Mouse (Mus musculus) layer of hippocampus, adult 11-12 months (tissue): ENCODE measurements at regions not wholly inside any gene's neighbourhood (a gene's known extent, or its start where the extent isn't known, plus 50 kb on each side); places are given as distances from the start of the nearest gene placed in this dataset.
A peak's percentile ranks its signal among the peaks of the same experiment; 100 is the strongest.

ENCODE experiments used
- DNase-seq: peaks from one replicate; pipeline ENCODE4 v3.0.0; 2022; ENCODE audit warnings: low spot score

DNA sequence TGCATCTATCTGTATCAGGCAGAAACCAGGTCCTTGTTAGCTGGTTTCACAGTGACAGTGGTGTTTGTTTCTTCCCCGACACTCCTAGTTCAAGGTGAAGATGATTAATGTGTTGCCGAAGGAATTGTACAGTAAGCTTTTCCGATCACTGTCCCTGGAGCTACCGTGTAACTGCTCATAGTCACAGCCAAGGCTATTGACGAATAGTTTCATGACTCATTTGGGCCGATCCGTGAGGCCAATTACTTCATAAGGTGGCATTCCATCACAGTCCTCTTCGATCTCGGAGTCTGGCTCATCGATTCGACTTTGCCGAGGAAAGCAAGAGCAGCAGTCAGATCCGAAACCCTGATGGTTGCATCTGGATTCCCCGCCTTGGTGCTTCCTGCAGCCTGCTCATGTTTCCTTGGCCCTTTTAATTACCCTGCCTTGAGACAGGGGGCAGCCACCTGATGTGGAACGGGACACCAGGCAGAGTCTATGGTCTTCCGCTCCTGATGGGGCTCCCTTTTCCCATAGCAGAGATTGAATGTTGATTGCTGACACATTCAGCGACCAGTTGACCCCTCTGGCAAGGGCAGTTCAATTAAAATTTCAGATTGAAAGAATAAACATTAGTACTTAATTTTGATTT, 441.7 kb upstream of the Cdh4 start:
- no peak for DNase-seq

DNA sequence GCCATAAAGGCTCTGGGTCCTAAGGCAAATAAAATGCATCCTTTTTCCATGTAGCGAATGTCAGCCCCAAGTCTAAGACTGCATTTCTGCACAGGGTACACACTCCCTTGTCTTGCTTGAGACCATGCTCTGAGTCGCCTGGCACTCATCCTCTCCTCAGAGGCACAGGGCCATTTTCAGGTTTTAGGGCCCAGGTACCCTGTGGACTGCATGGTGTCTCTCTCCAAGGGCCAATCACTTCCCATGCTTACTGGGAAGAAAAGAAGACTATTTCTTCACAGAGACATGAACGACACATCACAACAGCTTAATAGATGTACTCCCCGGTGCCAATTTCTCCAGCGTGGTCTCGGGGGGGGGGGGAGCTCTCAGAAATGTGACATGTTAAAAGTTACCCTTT, 434.5 kb upstream of the Cdh4 start:
- DNase-seq, result no peak

- DNase-seq, result no peak
Measured at GRCm38 (mm10) chr2:179013891-179014593, 428.2 kb upstream of the Cdh4 start.

- no peak for DNase-seq
Measured at GRCm38 (mm10) chr2:179022675-179023194, 419.5 kb upstream of the Cdh4 start.

GRCm38 (mm10) chr2:179024225-179024624, 418.0 kb upstream of the Cdh4 start:
- no peak for DNase-seq

DNA sequence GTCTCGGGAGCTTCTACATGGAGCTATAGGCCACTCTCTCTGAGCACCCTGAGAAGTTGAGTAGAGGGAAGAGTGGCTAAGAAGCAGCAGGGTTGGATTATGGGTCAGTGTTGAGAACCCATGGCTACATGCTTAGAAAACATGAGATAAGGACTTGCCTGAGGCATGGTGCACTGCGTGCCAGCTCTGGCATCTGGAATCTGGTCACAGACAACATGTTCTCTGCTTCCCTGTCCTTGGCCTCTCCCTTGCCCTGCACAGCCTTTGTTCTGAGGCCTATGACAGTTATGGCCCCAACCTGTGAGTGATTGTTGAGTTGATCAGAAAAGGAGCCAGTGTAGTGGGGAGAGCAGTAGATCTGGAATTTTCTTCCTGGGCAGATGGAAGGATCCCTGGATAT, 409.1 kb upstream of the Cdh4 start:
- DNase-seq, result no peak

DNA sequence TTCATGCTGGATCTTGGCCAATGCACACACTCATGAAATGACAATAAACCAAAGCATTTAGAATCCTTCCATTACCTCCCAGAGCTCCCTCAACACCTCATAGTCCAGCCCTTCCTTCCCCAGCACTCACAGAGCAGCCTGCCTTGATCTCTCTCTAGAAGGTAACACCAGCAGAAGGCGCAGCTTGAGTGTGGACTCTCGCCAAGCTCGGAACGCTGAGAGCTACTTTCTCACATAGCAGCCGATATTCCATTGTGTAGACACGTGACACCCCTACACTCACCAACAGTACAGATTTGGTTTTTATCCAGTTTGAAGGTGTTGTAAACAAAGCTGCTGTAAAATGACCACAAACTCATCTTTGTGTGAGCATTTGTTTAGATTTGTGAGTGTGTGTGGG, 406.8 kb upstream of the Cdh4 start:
- no peak for DNase-seq

DNA sequence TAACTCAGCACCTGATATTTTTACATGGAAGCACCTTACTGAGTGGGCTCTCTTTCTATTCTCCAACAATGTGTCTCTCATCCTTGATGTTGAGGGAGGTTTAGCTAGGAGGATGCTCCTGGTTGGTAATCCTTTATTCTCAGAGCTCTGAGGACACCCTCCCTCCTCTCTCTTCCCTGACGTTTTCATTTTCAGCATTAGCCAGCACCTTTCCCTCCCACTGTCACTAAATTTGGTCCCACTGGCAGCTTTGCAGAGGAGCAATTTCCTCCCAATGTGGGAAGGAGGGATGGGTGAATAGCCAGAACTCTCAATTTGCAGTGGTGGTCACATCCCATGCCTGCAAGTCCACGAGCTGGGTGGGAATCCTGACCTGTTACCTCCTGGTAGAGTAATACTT, 402.5 kb upstream of the Cdh4 start:
- no peak for DNase-seq

GRCm38 (mm10) chr2:179043671-179044070, 398.6 kb upstream of the Cdh4 start:
- peak; percentile 51 for DNase-seq

DNA sequence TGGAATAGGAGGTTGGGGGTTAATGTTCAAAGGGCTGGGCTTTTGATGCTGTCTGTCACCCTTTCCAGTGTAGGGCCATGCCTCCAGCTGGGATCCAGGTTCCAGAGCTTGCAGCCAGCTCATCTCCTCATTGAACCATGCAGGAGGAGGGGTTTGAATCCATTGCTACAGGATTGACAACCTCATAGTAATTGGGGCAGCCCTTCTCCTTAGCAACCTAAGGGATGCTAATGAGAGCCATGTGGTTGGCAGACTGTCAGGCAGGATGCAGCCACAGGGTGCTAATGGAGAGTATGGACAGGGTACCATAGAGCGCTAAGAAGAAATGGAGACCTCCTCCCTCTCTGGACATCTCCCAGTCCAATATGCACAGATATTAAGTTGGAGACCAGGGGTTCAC, 396.9 kb upstream of the Cdh4 start:
- DNase-seq, result no peak

- peak; percentile 26 for DNase-seq
Measured at GRCm38 (mm10) chr2:179054441-179054840, 387.8 kb upstream of the Cdh4 start.

DNA sequence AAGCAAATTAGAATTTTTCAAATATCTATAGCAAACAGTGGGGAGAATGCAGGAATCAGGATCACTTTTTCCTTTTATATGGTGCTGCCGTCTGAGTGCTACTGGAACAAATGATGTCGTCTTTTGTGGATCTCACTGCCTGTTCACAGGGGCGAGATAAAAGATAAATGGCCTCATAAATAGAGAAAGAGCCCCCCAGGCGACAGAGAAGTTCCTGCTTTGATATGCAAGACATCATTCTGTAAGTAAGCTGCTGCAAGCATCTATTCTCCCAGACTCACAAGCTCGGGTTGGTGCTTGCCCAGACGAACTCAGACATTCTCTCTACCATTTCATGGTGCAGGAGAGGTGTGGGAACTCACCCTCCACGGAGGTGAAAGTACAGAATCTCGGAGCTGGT, 377.6 kb upstream of the Cdh4 start:
- no peak for DNase-seq

DNA sequence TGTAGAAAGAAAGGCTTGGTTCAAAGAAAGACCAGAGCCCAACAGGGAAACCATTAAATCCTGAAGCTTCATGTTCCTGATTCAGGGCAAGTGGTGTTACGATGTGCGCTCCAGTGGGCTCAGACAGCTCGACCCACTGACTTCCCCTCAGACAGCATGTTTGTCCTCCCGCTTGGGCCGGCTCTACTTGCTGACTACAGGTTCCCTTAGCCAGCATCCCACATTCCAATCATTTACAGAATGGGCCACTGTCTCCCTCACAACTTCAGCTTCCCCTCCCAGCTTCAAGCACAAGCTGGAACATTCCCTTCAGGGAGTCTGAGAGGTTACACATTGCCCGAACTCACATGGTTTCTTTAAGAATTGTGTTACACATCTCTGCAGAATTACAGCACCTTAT, 372.7 kb upstream of the Cdh4 start:
- DNase-seq, result no peak

- peak; percentile 16 for DNase-seq
Measured at GRCm38 (mm10) chr2:179070346-179070745, 371.9 kb upstream of the Cdh4 start.

- no peak for DNase-seq
Measured at GRCm38 (mm10) chr2:179080462-179081274, 361.6 kb upstream of the Cdh4 start.

- DNase-seq, result no peak
Measured at GRCm38 (mm10) chr2:179086915-179087314, 355.3 kb upstream of the Cdh4 start.

- DNase-seq, result no peak
Measured at GRCm38 (mm10) chr2:179091480-179091879, 350.8 kb upstream of the Cdh4 start.

- peak; percentile 9 for DNase-seq
Measured at GRCm38 (mm10) chr2:179093996-179094395, 348.2 kb upstream of the Cdh4 start.

- no peak for DNase-seq
Measured at GRCm38 (mm10) chr2:179095981-179096380, 346.2 kb upstream of the Cdh4 start.

- DNase-seq, result no peak
Measured at GRCm38 (mm10) chr2:179096861-179097260, 345.4 kb upstream of the Cdh4 start.

DNA sequence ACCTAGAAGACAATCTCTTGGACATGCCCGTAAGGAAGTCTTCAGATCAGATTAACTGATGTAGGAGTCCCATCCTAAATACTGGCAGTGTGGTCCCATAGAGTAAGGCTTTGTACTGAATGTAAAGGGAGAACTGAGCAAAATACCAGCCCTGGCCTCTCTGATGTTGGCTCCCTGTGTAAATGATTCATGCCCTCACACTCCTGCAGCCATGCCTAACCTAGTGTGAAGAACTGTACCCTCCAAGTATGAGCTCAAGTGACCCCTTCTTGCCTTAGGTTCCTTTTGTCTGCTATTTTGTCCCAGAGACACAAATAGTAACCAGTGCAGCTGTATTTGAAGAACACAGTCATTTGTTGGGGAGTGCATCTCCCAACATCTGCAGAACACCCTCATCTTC, 342.4 kb upstream of the Cdh4 start:
- DNase-seq, result no peak

DNA sequence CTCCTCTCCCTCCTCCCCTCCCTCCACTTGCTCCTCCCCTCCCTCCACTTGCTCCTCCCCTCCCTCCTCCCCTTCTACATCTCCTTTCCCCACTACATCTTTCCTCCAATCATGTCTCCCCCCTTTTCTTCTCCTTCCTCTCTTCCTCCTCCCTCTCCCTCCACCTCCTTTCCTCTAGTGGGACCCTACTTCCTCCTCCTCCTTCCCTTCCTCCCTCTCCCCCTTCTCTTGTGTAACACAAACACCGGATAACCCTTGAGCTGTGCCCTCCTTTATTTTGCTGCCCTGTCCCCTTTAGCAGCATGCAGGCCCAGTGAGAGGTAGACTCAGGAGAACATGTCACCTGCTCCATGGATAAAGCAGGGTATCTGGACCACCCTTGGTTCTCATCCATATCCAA, 339.1 kb upstream of the Cdh4 start:
- DNase-seq, result no peak

GRCm38 (mm10) chr2:179112951-179113350, 329.3 kb upstream of the Cdh4 start:
- DNase-seq, result no peak
